Mouse (Mus musculus) erythroblast, embryonic 14.5 days (primary cell): ENCODE results near the gene 4930455H04Rik. TPM values are rescaled to one million over a fixed set of nuclear protein-coding genes. Genes with fewer than 3 reads are reported as not detected.

Source experiments
- H3K27me3 ChIP-seq: 2 replicates; pipeline ENCODE4 v1.6.1; 2012; ENCODE audit warnings: inconsistent platforms; ENCODE audit not compliant: control insufficient read depth
- H3K36me3 ChIP-seq: 2 replicates; pipeline ENCODE4 v1.6.1; 2012; ENCODE audit warnings: mild to moderate bottlenecking, inconsistent platforms; ENCODE audit not compliant: control insufficient read depth
- H3K4me1 ChIP-seq: 2 replicates; pipeline ENCODE4 v1.6.1; 2012; ENCODE audit warnings: inconsistent platforms; ENCODE audit not compliant: control insufficient read depth
- H3K4me3 ChIP-seq: replicated peaks from 2 replicates; pipeline ENCODE3; 2012; ENCODE audit warnings: moderate library complexity, mild to moderate bottlenecking, inconsistent platforms
- H3K9me3 ChIP-seq: 2 replicates; pipeline ENCODE4 v1.6.1; 2012; ENCODE audit warnings: low read length, inconsistent platforms, mixed read lengths; ENCODE audit not compliant: control insufficient read depth
- GATA1 ChIP-seq: IDR thresholded peaks from 2 replicates; pipeline ENCODE4 v1.6.1; 2012; ENCODE audit warnings: low read length, inconsistent platforms, mixed read lengths
- TAL1 ChIP-seq: IDR thresholded peaks from 3 replicates; pipeline ENCODE4 v1.6.1; 2012; ENCODE audit warnings: low read length, inconsistent platforms, mixed read lengths
- polyA plus RNA-seq: library from polyadenylated mRNA; stranded (reverse); fragments of >175 nt; gene quantifications from 2 replicates; pipeline ENCODE4 v1.2.3, GENCODE M21; 2012

Gene 4930455H04Rik
- polyA plus RNA-seq, 1 experiment = not detected

DNA sequence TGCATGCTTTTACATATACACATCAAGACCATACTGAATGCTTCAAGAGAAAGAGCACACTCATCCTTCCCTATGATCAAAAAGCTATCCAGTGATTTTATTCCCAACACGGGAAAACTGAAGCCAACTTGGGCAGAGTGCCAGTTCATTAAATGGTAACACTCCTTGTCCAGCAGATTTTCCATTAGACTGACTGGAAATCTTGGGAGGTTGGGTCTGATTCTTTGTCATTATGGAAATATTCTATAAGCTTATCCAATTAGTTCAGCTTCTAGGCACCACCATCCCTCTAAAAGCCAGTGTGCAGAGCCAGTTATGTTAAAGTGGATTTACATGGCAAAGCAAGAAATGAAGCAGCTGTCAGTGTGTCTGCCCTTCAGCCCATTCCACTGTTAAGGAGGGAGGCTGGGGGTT is 17.0 kb downstream of the 4930455H04Rik start:
- no peaks in the 10 kb centered on the region for H3K27me3 ChIP-seq
- H3K4me1 ChIP-seq = no peaks in the 10 kb centered on the region
- TF ChIP-seq GATA1 (no peak), TAL1 (no peak)
- no peaks in the 10 kb centered on the region for H3K36me3 ChIP-seq
- H3K9me3 ChIP-seq = no peaks in the 10 kb centered on the region
- H3K4me3 ChIP-seq = no peak overlapping the region

DNA sequence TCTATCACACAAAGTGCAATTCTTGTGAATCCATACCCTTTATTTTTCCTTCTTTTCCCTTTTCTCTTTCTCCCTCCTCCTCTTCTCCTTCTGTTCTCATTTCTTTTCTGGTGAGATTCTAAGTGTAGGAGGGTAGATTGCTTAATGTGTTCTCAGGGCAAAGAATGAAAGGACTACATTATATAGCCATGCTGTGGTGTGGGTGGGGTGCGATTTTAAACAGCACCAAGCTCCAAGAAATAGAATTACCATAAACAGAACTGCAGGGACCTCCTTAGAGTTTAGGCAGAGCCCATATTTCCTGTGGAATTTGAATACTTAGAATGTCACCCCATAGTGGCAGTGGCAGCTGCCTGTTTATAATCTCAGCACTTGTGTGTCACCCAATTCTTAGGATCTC is 17.7 kb downstream of the 4930455H04Rik start:
- Histone ChIP-seq H3K27me3 (no peaks in the 10 kb centered on the region), H3K4me3 (no peak overlapping the region), H3K36me3 (no peaks in the 10 kb centered on the region), H3K4me1 (no peaks in the 10 kb centered on the region), H3K9me3 (no peaks in the 10 kb centered on the region)
- TF ChIP-seq TAL1 (no peak), GATA1 (no peak)

- no peak overlapping the region for H3K4me3 ChIP-seq
- H3K27me3 ChIP-seq = no peaks in the 10 kb centered on the region
- H3K36me3 ChIP-seq = no peaks in the 10 kb centered on the region
- H3K4me1 ChIP-seq = no peaks in the 10 kb centered on the region
- TF ChIP-seq TAL1 (no peak), GATA1 (no peak)
- H3K9me3 ChIP-seq = no peaks in the 10 kb centered on the region
Measured at GRCm38 (mm10) chr3:116986451-116986850, 18.4 kb downstream of the 4930455H04Rik start.

DNA sequence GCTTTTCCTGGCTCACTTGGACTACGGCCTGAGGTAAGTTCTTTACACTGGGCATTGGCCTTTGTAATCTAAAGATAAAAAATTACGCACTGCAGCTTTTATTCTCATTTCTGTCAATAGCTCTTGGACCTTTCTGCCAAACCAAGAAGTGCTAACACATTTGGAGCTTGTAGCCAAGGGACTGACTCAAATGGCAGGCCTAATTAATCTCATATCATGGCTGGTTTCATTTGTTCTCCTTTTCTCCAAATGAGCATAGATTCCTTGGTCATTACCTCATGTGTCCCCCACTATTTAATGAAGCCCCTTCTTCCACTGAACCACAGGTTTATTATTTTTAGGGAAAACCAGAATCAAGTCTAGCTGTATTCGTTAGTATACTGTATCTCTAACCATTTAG is 20.2 kb downstream of the 4930455H04Rik start:
- TF ChIP-seq GATA1 (no peak), TAL1 (no peak)

DNA sequence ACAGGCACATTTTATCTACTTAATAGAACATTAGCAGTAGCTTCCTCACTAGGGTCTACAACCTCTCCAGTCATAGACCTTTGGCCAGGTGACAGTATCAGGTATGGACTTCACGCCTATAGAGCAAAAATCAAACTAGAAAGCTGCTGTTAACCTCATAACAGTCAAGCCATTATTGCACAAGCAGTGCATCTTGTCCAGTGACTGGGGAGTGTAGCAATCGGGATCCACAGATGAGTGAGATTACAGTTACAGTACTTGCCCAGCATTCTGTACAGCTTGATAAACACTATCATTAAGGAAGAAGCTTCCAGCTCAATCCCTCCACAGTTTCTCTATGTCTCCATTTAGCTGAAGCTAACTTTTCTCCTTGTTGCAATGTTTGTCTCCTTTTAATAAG is 23.1 kb downstream of the 4930455H04Rik start:
- H3K36me3 ChIP-seq = no peaks in the 10 kb centered on the region
- H3K9me3 ChIP-seq = no peaks in the 10 kb centered on the region
- no peaks in the 10 kb centered on the region for H3K27me3 ChIP-seq
- TF ChIP-seq GATA1 = no peak
- no peak for TF ChIP-seq TAL1
- no peak overlapping the region for H3K4me3 ChIP-seq
- H3K4me1 ChIP-seq = no peaks in the 10 kb centered on the region

More for the DNA sequence above, 20.2 kb downstream of the 4930455H04Rik start:
- Histone ChIP-seq H3K4me1 (no peaks in the 10 kb centered on the region), H3K36me3 (no peaks in the 10 kb centered on the region), H3K9me3 (no peaks in the 10 kb centered on the region), H3K27me3 (no peaks in the 10 kb centered on the region), H3K4me3 (no peak overlapping the region)

DNA sequence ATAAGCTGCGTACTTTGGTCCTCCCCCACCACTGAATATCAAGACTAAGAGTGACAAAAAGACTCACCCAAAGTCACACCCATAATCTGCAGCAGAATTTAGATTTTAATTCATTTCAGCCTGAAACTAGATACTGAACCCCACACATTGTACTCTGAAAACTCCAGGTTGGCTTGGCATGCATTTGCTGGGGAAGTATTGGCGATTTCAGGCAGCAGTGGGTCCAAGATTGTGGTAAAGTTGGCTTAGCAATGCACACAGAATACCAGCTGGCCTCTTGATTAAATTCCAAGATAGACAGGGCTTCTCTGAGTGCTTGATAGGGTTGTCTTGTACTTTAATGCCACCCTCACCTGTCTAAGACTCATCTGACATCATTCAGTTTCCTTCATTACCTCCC is 24.9 kb downstream of the 4930455H04Rik start:
- TF ChIP-seq GATA1 (no peak), TAL1 (no peak)

DNA sequence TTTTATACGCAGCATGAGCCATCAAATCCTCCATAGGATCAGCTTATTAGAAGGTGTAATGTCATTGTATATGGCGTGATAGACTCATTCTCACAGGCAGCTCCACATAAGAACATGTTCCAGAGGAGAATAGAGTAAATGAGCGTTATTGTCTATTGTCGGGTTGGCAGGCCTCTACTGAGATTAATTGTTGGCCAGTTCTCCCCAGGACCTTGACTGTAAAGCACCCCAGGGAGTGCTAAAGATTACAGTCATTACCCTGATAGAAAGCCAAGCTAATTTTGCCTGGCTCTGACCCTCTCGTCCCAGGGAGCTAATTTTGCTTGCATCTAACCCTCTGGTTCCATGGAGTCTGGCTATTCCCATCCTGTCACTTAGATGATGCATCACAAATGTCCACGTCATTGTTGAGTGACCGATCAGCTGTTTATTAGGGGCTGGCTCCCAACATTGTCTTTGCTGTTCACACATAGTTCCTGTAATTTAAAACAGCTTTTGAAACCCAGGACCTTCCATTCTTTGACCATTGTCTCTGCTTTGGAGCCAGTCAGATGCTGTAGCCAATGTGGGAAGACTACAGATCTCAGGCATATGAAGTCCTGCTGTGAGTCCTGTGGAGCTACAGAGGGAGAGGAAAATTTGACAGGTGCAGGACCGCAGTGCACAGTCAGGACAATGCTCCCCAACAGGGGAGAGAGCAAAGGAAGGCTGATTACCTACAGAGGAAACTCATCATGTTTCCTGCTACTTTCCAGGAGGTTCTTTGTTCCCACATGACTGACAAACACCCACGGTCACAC is 33.8 kb downstream of the 4930455H04Rik start:
- Histone ChIP-seq H3K36me3 (no peaks in the 10 kb centered on the region), H3K27me3 (no peaks in the 10 kb centered on the region), H3K4me3 (no peak overlapping the region), H3K9me3 (no peaks in the 10 kb centered on the region), H3K4me1 (no peaks in the 10 kb centered on the region)
- TF ChIP-seq GATA1 (no peak), TAL1 (no peak)

More for the DNA sequence above, 24.9 kb downstream of the 4930455H04Rik start:
- H3K36me3 ChIP-seq = no peaks in the 10 kb centered on the region
- no peaks in the 10 kb centered on the region for H3K27me3 ChIP-seq
- H3K4me3 ChIP-seq = no peak overlapping the region
- H3K4me1 ChIP-seq = no peaks in the 10 kb centered on the region
- H3K9me3 ChIP-seq = no peaks in the 10 kb centered on the region

GRCm38 (mm10) chr3:117003379-117003778 is 35.3 kb downstream of the 4930455H04Rik start:
- no peaks in the 10 kb centered on the region for H3K9me3 ChIP-seq
- no peaks in the 10 kb centered on the region for H3K36me3 ChIP-seq
- TF ChIP-seq GATA1 = no peak
- TF ChIP-seq TAL1 = no peak
- no peaks in the 10 kb centered on the region for H3K27me3 ChIP-seq
- no peak overlapping the region for H3K4me3 ChIP-seq
- no peaks in the 10 kb centered on the region for H3K4me1 ChIP-seq

DNA sequence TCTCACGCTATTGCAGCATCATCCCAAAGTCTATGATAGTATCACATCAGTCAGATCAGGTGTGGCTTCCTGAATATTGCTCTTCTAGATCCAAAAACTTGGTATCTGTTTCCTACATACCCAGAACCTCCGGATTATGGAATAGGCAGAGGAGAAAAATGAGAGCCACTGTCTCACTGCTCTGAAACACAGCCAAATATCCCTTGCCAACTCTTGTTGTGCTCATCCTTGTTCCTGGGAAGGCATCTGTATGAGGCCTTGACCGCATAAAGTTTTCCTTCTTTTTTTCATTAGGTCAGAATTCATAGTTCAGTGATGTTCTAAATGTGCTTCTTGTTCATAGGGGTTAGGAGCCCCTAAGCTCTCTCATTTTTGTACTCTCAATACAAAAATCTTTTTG is 38.6 kb downstream of the 4930455H04Rik start:
- Histone ChIP-seq H3K4me3 (no peak overlapping the region), H3K27me3 (no peaks in the 10 kb centered on the region), H3K36me3 (no peaks in the 10 kb centered on the region), H3K4me1 (no peaks in the 10 kb centered on the region), H3K9me3 (no peaks in the 10 kb centered on the region)
- TF ChIP-seq GATA1 (no peak), TAL1 (no peak)
